Mouse (Mus musculus): Measurements from ENCODE around the gene Slc6a21.

The Slc6a21 gene

DNA sequence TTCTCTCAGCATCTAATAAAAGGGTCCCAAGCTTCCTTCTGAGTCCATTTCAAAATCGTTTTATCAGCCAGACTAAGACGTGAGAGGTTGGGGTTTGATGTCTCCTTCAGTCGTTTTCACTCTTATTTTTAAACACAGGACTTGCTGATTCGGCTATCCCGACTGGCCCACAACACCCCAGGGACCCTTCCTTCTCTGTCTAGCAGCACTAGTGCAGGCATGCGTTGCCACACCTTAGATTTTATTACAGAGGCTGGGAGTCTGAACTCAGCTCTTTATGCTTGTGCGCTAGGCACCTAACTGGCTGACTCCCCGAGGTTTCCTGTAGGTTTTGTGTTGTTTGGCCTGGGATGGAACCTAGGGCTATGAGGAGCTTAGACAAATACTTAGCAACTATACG lies 36.2 kb downstream of the Slc6a21 start:
- DNase-seq (ENCODE audit: extremely low read depth, low read depth, low spot score): no peak

DNA sequence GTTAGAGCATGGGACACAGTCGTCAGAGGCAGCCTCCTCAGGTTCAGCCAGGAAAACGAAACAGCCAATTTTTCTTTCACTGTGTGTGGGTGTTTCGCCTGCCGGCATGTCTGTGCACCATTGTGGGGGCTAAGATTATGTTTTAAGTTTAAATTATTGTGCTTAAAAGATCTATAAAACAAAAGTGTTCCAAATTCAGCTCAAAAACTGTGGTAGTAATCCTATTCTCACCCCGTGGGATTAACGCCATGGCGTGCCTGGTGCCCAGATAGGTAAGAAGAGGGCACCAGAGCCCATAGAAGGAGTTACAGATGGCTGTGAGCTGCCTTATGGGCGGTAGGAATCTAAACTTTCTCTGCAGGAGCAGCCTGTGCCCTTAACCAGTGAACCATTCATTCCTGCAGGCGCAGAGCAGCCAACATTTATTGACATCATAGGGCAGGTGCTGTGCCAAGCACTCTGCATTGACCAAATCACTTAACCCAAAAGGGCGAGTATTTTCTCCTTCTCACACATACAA lies 37.9 kb downstream of the Slc6a21 start:
- no peak for DNase-seq (ENCODE audit: extremely low read depth, low read depth, low spot score)

DNA sequence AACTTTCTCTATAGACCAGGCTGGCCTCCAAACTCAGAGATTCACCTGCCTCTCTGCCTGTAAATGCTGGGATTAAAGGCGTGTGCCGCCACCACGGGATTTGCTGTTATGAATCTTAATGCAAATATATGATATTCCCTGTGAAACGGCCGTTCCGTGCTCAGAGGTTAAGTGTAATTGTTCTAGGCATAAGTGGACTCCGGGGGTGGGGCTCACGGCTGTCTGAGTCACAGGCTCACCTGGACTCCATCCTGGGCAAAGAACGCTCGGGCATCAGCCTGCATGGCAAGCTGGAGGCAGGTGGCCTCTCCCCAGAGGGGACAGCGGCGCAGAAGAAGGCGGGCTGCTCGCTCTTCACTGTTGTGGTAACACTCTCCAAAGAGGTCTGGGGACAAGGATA lies 39.2 kb downstream of the Slc6a21 start:
- DNase-seq (ENCODE audit: extremely low read depth, low read depth, low spot score): no peak

DNA sequence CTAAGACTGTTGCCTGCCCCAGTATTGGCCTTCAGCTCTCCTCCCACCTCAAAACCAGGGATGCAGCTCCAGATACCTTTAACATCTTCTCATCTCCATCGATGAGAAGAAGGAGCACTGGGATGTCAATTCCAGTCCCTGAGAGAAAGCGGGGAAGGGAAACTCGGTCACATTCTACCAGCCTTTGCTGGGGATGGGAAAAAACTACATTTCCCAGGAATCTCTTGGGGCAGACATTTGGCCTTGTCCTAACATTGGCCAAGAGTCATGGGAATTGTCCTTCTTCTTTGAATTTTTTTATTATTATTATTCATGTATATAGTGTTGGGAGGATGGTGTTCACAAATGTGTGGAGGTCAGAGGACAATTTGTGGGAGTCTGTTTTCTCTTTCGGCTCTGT lies 44.9 kb downstream of the Slc6a21 start:
- no peak for DNase-seq (ENCODE audit: extremely low read depth, low read depth, low spot score)

DNA sequence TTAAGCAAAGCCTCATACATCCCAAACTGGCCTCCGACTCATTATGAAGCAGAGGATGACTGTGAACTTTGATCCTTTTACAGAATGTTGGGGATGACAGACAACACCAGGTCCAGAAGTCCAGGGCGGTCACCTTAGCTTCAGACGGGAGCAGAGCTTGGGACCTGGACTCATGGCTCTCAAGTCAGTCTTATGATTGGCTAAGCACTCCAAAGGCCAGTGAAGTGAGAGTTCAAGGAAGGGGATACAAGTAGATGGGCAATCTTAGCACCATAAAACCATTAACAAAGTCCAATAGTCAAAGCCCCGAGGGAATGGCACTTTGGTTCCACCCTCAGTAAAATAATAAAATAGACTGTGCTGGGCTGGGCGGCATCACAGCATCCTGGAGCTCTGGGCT lies 45.8 kb downstream of the Slc6a21 start:
- DNase-seq (ENCODE audit: extremely low read depth, low read depth, low spot score): no peak

DNA sequence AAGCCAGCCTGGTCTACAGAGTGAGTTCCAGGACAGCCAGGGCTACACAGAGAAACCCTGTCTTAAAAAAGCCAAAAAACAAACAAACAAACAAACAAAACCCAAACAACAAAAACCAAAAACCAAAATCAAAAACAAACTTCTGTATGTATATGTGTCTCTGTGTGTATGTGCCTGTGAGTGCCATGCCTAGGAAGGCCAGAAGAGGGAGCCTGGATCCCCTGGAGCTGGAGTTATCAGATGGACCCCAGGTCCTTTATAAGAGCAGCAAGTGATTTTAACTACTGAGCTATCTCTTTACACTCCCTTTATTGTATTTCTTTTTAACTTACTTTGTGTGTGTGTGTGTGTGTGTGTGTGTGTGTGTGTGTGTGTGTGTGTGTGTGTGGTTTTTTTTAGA lies 48.5 kb downstream of the Slc6a21 start:
- no peak for DNase-seq (ENCODE audit: extremely low read depth, low read depth, low spot score)

DNA sequence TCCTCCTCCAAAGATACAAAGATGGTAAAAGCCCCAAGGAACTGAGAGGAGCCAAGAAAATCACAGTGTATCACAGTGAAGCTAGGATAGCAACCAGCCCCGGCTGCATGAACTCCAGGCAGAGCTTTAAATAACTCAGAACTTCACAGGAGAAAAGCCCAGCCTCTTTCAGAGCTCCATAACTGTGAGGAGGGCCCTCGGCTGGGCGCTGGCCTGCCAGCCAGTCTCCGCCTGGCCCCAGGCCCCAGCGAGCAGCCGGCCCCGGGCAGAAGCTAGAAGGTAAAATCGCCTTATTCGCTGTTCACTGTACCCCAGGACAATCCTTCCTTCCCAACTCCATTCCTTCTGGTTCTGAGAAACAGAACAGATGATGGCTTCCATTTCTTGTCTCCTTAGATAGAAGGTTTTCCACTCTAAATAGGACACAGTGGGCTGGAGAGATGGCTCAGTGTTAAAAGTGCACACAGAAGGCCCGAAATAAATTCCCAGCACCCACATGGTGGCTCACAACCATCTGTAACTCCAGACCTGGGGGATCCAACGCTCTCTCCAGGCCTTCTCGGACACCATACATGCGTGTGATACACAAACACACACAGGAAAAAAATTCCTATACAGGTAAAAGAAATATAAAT lies 51.6 kb downstream of the Slc6a21 start:
- no peak for DNase-seq (ENCODE audit: extremely low read depth, low read depth, low spot score)

DNA sequence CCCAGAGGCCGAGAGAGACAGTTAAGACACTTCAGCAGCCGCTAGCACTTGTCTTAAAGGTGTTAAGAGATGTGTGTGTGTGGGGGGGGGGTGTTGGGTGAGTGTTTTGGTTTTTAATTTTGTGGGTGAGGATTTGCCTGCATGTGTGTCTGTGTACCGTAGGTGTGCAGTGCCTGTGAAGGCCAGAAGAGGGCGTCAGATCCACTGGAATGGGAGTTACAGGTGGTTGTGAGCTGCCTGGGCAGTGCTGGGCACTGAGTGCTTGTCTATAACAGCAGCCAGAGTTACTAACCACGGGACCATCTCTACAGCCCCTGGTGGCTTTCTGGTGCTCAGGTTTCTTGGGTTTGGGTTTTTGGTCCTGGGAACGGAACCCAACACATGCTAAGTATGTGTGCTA lies 54.2 kb downstream of the Slc6a21 start:
- no peak for DNase-seq (ENCODE audit: extremely low read depth, low read depth, low spot score)

DNA sequence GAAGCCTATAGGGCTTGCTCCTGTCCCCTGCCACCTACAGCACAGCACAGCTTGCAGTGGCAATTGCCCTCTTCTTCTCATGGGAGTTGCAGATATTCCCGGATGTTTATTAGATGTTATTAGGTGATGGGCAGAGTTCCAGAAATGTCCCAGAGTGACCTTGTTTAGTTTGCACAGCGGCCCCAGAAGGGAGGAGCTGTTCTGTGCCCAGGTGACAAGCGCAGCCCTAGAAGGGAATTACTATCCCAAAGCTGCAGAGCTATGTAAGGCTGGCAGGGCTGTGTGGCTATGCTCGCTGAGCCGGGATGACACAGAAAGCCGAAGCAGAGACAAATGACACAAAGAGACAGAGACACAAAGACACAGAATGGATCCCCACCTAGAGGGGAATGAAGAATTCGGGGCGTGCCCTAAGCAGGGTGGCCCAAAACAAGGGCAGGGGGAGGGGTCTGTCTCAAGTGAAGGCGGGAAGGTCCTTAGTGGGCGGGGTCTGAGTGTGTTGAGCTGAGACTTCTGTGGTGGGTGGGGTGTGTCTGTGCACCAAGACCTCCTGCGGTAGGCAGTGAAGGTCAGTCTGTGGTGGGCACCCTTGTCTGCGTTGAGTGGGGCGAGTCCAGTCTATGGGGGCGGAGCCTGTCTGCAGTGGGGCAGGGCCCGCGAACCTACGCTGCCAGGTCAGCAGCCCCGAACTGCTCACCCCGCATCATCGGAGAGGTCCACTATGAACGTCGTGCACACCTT lies 55.5 kb downstream of the Slc6a21 start:
- no peak for DNase-seq (ENCODE audit: extremely low read depth, low read depth, low spot score)

DNA sequence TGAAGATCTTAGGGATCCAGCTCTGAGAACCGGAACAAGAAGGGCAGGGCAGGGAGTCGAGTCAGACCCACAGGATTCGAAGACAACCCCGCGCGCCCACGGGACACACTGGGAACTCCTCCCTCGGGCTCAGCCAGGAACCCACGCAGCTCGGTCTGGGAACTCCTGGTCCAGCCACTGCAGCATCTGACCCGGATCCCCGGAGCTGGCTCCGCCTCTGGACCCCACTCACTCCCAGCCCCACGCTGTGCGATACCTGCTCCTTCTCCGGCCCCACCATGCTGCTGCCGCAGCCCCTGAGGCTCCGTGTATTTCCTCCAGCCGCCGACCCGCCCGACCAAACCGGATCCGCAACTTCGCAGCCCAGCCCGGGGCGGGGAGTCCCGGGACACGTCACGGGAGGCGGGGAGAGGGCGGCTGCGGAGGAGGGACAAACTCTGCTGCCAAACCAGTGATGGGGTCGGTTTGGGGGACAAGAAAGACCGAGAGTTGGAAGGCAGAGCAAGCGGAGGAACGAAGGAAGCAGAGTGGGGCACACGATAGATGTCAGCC lies 56.2 kb downstream of the Slc6a21 start, which contains the start of gene Trpm4:
Trpm4 (minus strand) TSS at position 350 of the 552 bp plus-strand sequence.
- DNase-seq (ENCODE audit: extremely low read depth, low read depth, low spot score): no peak

DNA sequence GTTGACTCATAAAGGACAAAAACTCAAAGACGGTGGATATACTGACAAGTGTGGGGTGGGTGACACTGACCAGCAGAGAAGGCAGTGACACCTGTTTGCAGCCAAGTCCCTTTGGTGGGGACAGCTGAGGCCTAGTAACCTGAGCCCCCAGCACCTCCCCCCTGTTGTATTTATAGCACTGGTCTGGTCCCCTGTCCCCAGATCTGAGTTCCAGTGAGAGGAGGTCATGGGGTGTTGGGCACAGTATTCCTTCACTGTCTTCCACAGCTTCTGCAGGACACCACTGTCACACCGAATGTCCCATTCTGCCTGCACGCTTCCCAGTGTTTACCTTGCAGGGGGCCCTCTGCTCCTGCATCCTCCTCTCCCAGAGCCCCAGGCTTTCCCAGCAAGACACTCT lies 57.3 kb downstream of the Slc6a21 start:
- no peak for DNase-seq (ENCODE audit: extremely low read depth, low read depth, low spot score)

DNA sequence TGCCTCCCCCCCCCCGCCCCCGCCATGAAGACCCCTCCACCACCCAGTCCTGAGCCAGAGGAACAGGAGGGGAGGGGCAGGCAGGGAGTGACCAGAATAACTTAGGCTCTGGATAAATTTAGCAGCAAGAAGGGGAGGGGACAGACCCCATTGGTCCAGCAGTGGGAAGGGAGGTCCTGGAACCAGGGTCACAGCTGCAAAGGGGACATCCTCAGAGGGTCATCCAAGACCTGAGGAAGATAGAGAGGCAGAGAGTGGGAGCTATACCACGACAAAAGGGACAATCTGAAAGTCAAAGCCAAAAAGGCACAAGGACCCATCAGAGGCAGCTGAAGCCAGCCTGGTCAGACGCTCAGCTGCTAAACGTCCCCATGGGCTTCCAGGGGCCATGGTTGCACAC lies 57.7 kb downstream of the Slc6a21 start, which contains the start of gene Hrc:
Hrc (plus strand) TSS at position 235 of the 400 bp plus-strand sequence.
- no peak for DNase-seq (ENCODE audit: extremely low read depth, low read depth, low spot score)

DNA sequence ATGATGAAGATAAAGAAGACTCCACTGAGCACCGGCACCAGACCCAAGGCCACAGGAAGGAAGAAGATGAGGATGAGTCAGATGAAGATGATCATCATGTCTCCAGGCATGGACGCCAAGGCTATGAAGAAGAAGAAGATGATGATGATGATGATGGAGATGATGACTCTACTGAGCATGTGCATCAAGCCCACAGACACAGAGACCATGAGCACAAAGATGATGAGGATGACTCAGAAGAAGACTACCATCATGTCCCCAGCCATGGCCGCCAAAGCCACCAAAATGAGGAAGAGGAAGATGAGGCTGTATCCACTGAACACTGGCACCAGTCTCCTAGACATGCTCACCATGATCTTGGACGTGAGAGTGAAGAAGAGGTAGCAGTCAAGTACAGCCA lies 59.0 kb downstream of the Slc6a21 start:
- DNase-seq (ENCODE audit: extremely low read depth, low read depth, low spot score): no peak

DNA sequence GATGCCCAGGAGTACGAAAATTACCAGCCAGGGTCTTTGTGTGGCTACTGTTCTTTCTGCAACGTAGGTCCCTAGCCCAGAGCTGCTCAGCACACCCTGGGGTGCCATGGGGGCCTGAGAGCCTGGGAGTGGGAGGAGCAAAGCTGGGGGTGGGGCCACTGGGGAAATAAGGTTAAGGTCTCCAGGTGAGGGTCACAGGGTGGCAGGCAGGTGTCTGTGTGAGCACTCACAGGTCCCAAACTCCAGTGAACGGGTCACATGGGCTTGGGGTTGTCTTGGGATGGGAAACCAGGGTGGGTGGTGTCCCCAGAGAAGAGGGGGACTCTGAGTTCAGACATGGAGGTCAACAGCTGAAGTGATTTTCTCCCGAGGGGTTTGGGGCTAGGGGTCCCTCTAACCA lies 60.2 kb downstream of the Slc6a21 start:
- DNase-seq (ENCODE audit: extremely low read depth, low read depth, low spot score): no peak

DNA sequence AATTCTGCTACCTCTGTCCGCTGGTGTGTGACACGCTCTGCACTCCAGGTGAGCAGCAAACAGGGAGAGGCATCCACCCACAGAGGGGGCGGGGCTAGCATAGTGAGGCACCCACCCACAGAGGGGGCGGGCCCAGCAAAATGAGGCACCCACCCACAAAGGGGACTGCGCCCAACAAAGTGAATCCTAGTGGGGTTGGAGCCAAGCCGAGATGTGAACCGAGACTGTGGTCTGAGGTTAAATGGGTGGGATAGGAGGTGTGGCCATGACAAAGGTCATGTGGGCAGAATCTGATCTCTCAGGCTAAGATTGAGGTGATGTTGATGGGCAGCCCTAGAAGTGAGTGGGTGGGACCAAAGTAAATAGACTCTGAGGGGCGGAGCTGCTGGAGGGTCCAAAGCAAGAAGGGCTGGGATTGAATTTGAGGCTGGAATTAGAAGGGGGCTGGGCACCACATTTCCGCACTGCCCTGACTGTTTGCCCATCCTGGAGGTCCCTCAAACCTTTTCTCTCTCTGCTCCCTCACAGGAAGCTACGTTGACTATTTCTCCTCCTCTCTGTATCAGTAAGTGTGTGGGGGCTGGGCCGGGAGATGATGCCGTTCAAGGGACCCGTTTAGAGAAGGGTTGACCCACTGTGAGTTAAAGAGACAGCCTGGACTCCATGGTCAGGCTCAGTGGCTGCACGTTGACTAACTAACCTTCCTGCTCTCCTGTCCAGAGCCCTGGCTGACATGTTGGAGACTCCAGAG lies 61.0 kb downstream of the Slc6a21 start:
- DNase-seq (ENCODE audit: extremely low read depth, low read depth, low spot score): no peak

Data from fat pad, adult 2 months (tissue).